Mouse (Mus musculus): ENCODE data around the gene Snx9.

DNA sequence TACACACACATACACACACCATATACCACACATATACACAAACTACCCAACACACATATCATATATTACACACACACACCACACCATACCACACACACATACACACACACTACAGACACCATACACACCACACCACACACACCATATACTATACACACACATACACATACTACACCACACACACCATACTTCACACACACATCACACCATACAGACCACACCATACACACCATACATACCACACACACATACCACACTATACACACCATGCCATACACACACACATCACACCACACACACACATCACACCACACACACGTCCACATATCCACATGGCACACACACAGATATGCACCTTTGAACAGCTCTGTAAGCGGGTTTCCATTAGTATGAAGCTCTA, 34.3 kb upstream of the Snx9 start:
- TF ChIP-seq ZC3H11A (IDR thresholded peaks at IDR 0.05; ENCODE audit: low read depth, low read length) (no peak), GATA1 (IDR thresholded peaks at IDR 0.05; ENCODE audit: low read depth, low read length) (no peak), POLR2A (IDR thresholded peaks at IDR 0.05; ENCODE audit: control insufficient read depth in 1 of 2, insufficient read depth in 1 of 2, low read depth in 1 of 2, low read length in 2 of 2, poor library complexity in 1 of 2) (no peak), MEF2A (IDR thresholded peaks at IDR 0.05; ENCODE audit: extremely low read depth, insufficient replicate concordance, low read depth, low read length, poor library complexity, severe bottlenecking) (no peak), RAD21 (IDR thresholded peaks at IDR 0.05; ENCODE audit: low read depth, low read length) (no peak), SMC3 (IDR thresholded peaks at IDR 0.05; ENCODE audit: low read depth, low read length) (no peak), NELFE (IDR thresholded peaks at IDR 0.05; ENCODE audit: low read depth, low read length) (no peak)
